Mouse (Mus musculus) cortical plate, adult 2 months (tissue): Measurements from ENCODE around the gene Lrrc32. TPM values are rescaled to one million over a fixed set of nuclear protein-coding genes. Genes with fewer than 3 reads are reported as not detected.

Experiments
- H3K27ac ChIP-seq: fragments of 200-500 bp; 2 replicates; pipeline ENCODE4 v1.5.1; 2012; ENCODE audit warnings: low read length, control low read depth, inconsistent platforms; ENCODE audit not compliant: insufficient read depth
- H3K4me1 ChIP-seq: fragments of 200-500 bp; 2 replicates; pipeline ENCODE4 v1.6.1; 2011; ENCODE audit warnings: low read length; ENCODE audit not compliant: control insufficient read depth, insufficient read depth
- H3K4me3 ChIP-seq: fragments of 200-500 bp; 2 replicates; pipeline ENCODE4 v1.5.1; 2011; ENCODE audit warnings: mild to moderate bottlenecking, low read length, control low read depth; ENCODE audit not compliant: insufficient read depth
- CTCF ChIP-seq: fragments of 200-500 bp; IDR thresholded peaks from 2 replicates; pipeline ENCODE4 v1.5.1; 2011; ENCODE audit warnings: mild to moderate bottlenecking, control low read depth, low read length; ENCODE audit not compliant: insufficient read depth; ENCODE audit errors: extremely low read depth
- POLR2A ChIP-seq: fragments of 200-500 bp; IDR thresholded peaks from 2 replicates; pipeline ENCODE4 v1.6.1; 2011; ENCODE audit warnings: mild to moderate bottlenecking, low read length, control low read depth; ENCODE audit not compliant: insufficient read depth; ENCODE audit errors: extremely low read depth
- polyA plus RNA-seq: library from polyadenylated mRNA; depleted of rRNA; stranded (reverse); fragments of >200 nt; gene quantifications from 2 replicates; pipeline ENCODE4 v1.2.3, GENCODE M21; 2012; rRNA removed

Gene Lrrc32
- polyA plus RNA-seq, 1 experiment, result 4.4 TPM

DNA sequence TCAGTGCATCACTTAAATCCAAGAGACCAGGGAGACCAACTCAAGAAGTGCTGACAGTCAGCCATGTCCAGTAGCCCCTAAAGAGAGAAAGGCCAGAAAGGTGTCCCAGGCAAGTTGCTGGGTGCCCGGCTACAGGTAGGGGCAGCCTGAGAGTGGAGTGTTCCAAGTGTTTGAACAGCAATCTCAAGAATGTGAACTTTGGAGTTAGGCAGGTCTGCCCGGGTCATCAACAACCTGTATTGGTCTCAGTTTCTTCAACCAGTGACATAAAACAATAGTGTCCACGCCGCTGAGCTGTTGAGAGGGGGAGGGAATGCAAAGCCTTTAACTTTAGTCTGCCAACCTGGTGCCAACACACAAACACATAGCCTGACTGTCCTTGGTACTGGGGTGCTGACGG lies 52.5 kb downstream of the Lrrc32 start:
- H3K4me3 ChIP-seq, result no peak overlapping the region
- no peak for TF ChIP-seq POLR2A
- TF ChIP-seq CTCF, result no peak
- no peak overlapping the region for H3K27ac ChIP-seq
- H3K4me1 ChIP-seq, result peaks cover 5% of the 10 kb centered on the region

DNA sequence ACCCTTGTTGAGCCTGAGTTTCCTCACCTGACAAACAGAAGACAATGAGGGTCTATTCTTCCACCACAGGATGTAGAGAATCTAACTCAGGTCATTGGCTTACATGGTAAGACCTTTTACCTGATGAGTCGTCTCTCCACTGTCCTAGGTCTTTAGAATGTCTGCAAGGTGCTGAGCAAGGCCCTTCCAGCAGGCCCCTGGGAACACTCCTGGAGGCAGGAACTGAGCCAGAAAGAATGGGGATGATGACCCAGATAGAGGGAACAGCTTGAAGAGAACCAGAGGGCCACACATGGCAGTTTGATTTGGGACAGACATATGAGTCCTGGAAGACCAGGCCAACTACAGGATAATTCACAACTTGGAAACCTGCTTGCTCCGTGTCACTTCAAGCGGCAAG lies 53.2 kb downstream of the Lrrc32 start:
- Histone ChIP-seq H3K27ac (no peak overlapping the region), H3K4me1 (peaks cover 5% of the 10 kb centered on the region), H3K4me3 (no peak overlapping the region)
- TF ChIP-seq POLR2A (no peak), CTCF (no peak)

DNA sequence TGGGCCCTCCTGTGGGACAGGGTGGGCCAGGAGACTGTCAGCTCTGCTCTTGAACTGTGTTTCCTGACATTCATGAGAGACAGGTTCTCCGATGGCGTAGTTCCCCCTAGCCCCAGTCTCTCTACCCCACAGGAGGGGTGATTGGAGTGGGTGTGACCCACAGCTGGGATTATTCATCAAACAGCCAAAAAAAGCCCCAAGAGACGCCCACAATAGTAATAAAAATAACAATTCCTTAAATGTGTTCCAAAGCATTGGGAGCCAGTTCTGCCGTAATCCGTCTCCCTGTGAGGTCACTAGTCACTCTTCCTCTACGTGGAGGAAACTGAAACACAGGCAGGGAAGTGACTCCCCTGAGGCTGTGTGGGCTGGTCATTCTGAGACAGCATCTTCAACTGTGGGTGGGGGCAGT lies 53.7 kb downstream of the Lrrc32 start:
- H3K4me3 ChIP-seq, result no peak overlapping the region
- H3K4me1 ChIP-seq, result peaks cover 5% of the 10 kb centered on the region
- H3K27ac ChIP-seq, result no peak overlapping the region
- TF ChIP-seq CTCF, result no peak
- no peak for TF ChIP-seq POLR2A

DNA sequence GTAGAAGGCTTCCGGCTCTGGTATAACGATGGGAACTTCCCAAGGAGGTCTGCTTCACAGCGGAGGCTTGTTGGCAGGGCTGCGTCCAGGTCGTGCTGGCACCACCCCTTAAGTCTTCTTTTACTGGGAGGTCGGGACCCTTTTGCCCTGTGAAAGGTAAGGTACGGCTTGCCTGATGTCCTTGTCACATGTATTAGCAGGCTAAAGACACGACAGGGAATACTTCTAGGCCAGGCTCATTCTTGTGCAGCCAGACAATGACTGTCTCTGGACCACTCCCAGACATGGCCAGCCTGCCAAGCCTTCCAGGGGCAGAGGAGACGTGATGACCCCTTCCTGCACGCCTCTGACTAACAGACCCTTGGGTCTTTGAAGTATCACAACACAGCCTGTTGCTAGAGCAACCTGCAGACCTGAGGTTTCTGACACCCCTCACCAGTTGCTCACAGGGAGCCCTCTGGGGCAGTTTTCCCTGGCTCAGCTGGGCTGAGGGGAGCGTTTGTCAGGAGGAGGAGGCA lies 54.8 kb downstream of the Lrrc32 start:
- Histone ChIP-seq H3K4me3 (no peak overlapping the region), H3K27ac (no peak overlapping the region), H3K4me1 (peaks cover 5% of the 10 kb centered on the region)
- TF ChIP-seq POLR2A (no peak), CTCF (no peak)

GRCm38 (mm10) chr7:98544556-98544955 lies 55.5 kb downstream of the Lrrc32 start:
- H3K4me1 ChIP-seq, result peaks cover 5% of the 10 kb centered on the region
- H3K27ac ChIP-seq, result no peak overlapping the region
- H3K4me3 ChIP-seq, result no peak overlapping the region
- no peak for TF ChIP-seq CTCF
- no peak for TF ChIP-seq POLR2A

- TF ChIP-seq CTCF (no peak), POLR2A (no peak)
- no peak overlapping the region for H3K4me3 ChIP-seq
- no peak overlapping the region for H3K27ac ChIP-seq
- no peaks in the 10 kb centered on the region for H3K4me1 ChIP-seq
Observed at GRCm38 (mm10) chr7:98548839-98549238, 59.8 kb downstream of the Lrrc32 start.

GRCm38 (mm10) chr7:98550596-98550995 lies 61.5 kb downstream of the Lrrc32 start:
- Histone ChIP-seq H3K27ac (no peak overlapping the region), H3K4me3 (no peak overlapping the region), H3K4me1 (no peaks in the 10 kb centered on the region)
- no peak for TF ChIP-seq CTCF
- no peak for TF ChIP-seq POLR2A

DNA sequence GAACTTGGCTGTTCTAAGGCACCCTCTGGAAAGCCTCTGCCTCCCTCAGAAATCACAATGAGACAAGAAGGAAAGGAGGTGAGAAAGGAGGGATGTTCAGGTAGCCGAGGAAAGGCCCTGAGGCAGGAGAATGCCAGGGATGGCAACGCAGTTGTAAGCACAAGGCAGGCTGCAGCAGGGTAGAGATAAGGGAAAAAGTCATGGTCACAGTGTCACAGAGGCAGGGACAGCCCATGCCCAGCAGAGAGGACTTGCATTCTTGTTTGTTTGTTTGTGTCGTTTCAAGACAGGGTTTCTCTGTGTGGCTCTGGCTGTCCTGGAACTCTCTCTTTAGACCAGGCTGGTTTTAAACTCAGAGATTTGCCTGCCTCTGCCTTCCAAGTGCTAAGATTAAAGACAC lies 62.0 kb downstream of the Lrrc32 start:
- TF ChIP-seq POLR2A, result no peak
- TF ChIP-seq CTCF, result no peak
- Histone ChIP-seq H3K27ac (no peak overlapping the region), H3K4me1 (no peaks in the 10 kb centered on the region), H3K4me3 (no peak overlapping the region)

Other genes with a start within 250 kb of the Lrrc32 start
- gene Acer3, start 168.1 kb upstream of the Lrrc32 start, polyA plus RNA-seq, result 10.0 and 10.3 TPM in 2 replicates
- gene Tsku, start 128.0 kb upstream of the Lrrc32 start, polyA plus RNA-seq, result 2.2 and 3.1 TPM in 2 replicates
- gene Gucy2d, start 48.9 kb upstream of the Lrrc32 start, polyA plus RNA-seq, result not detected in 2 replicates
- 46.9 and 50.9 TPM in 2 replicates for gene Emsy, start 167.5 kb downstream of the Lrrc32 start, polyA plus RNA-seq
- gene Thap12, start 213.8 kb downstream of the Lrrc32 start, polyA plus RNA-seq, result 38.9 and 39.3 TPM in 2 replicates